Mouse (Mus musculus) CH12.LX (cell line): ENCODE measurements around the gene Srr. TPM values are rescaled to one million over a fixed set of nuclear protein-coding genes. Genes with fewer than 3 reads are reported as not detected.

ENCODE experiments used
- DNase-seq: peaks from one replicate; pipeline ENCODE4 v3.0.0-alpha.2; 2013; ENCODE audit errors: extremely low read depth
- H3K27ac ChIP-seq: 2 replicates; pipeline ENCODE4 v1.5.1; 2012; ENCODE audit warnings: low read depth, mild to moderate bottlenecking, control low read depth, moderate library complexity; ENCODE audit not compliant: insufficient read depth
- H3K27me3 ChIP-seq: replicated peaks from 2 replicates; pipeline ENCODE3; 2012; ENCODE audit warnings: inconsistent platforms
- H3K36me3 ChIP-seq, 2 experiments: replicated peaks in 1 of 2; 2 replicates each; pipeline versions ENCODE3 to v1.6.1; 2012; ENCODE audit warnings: inconsistent platforms in 1 of 2, low read length in 1 of 2, mild to moderate bottlenecking in 1 of 2, mixed read lengths in 1 of 2, moderate library complexity in 1 of 2; ENCODE audit not compliant: control insufficient read depth in 1 of 2, insufficient read depth in 1 of 2
- H3K4me1 ChIP-seq, 2 experiments: 2 replicates each; pipeline ENCODE4 v1.6.1; 2012; ENCODE audit warnings: inconsistent platforms in 1 of 2, moderate library complexity in 1 of 2; ENCODE audit not compliant: insufficient read depth in 2 of 2, control insufficient read depth in 1 of 2
- H3K4me2 ChIP-seq: 2 replicates; pipeline ENCODE4 v1.6.1; 2012; ENCODE audit warnings: low read depth, mild to moderate bottlenecking, control low read depth; ENCODE audit not compliant: poor library complexity, insufficient read depth, severe bottlenecking
- H3K4me3 ChIP-seq, 3 experiments: fragments of 150-350 bp in 1 of 3; sonication (generic) in 1 of 3; replicated peaks in 1 of 3; 2 replicates each; pipeline versions ENCODE3 to v1.5.1; 2011 to 2012; ENCODE audit warnings: low read depth in 2 of 3, low read length in 2 of 3, mild to moderate bottlenecking in 2 of 3, moderate library complexity in 2 of 3, control low read depth in 1 of 3, improper control_type of control experiment in 1 of 3, inconsistent platforms in 1 of 3, mixed read lengths in 1 of 3; ENCODE audit not compliant: poor library complexity in 1 of 3
- H3K79me2 ChIP-seq: replicated peaks from 2 replicates; pipeline ENCODE4 v1.6.1; 2012; ENCODE audit warnings: mild to moderate bottlenecking, moderate library complexity; ENCODE audit not compliant: control insufficient read depth, poor library complexity, insufficient read depth, severe bottlenecking; ENCODE audit errors: extremely low read depth
- H3K9ac ChIP-seq: 2 replicates; pipeline ENCODE4 v1.6.1; 2012; ENCODE audit warnings: low read depth, mild to moderate bottlenecking, control low read depth, moderate library complexity; ENCODE audit not compliant: insufficient read depth
- H3K9me3 ChIP-seq: replicated peaks from 2 replicates; pipeline ENCODE3; 2012; ENCODE audit warnings: low read length, inconsistent platforms, mixed read lengths
- BHLHE40 ChIP-seq: IDR thresholded peaks from 2 replicates; pipeline ENCODE4 v1.6.1; 2011; ENCODE audit warnings: mild to moderate bottlenecking, low read depth, low read length, improper control_type of control experiment
- CHD1 ChIP-seq: IDR thresholded peaks from 2 replicates; pipeline ENCODE4 v1.6.1; 2012; ENCODE audit warnings: low read depth, low read length, improper control_type of control experiment, inconsistent platforms
- CHD2 ChIP-seq: IDR thresholded peaks from 2 replicates; pipeline ENCODE4 v1.6.1; 2011; ENCODE audit warnings: low read length, improper control_type of control experiment
- CTCF ChIP-seq, 2 experiments: IDR thresholded peaks in 1 of 2; conservative IDR thresholded peaks in 1 of 2; 2 replicates each; pipeline ENCODE4 v1.5.1; 2011 to 2012; ENCODE audit warnings: low read depth in 2 of 2, low read length in 2 of 2, improper control_type of control experiment in 1 of 2, inconsistent platforms in 1 of 2, mild to moderate bottlenecking in 1 of 2, moderate library complexity in 1 of 2
- EP300 ChIP-seq: IDR thresholded peaks from 2 replicates; pipeline ENCODE4 v1.6.1; 2011; ENCODE audit warnings: low read length, improper control_type of control experiment
- ETS1 ChIP-seq: conservative IDR thresholded peaks from 2 replicates; pipeline ENCODE4 v1.6.1; 2012; ENCODE audit warnings: low read depth, mild to moderate bottlenecking, inconsistent platforms, low read length, improper control_type of control experiment, moderate library complexity
- GABPA ChIP-seq: IDR thresholded peaks from 2 replicates; pipeline ENCODE4 v1.6.1; 2012; ENCODE audit warnings: low read depth, low read length, improper control_type of control experiment, inconsistent platforms; ENCODE audit not compliant: insufficient replicate concordance
- IRF4 ChIP-seq: IDR thresholded peaks from 2 replicates; pipeline ENCODE4 v1.6.1; 2014; ENCODE audit warnings: low read depth, mild to moderate bottlenecking, inconsistent platforms, low read length, improper control_type of control experiment
- JUND ChIP-seq: conservative IDR thresholded peaks from 2 replicates; pipeline ENCODE4 v1.6.1; 2011; ENCODE audit warnings: low read depth, low read length, improper control_type of control experiment
- MAX ChIP-seq: IDR thresholded peaks from 2 replicates; pipeline ENCODE4 v1.6.1; 2011; ENCODE audit warnings: low read length, improper control_type of control experiment
- MAZ ChIP-seq: IDR thresholded peaks from 2 replicates; pipeline ENCODE4 v1.6.1; 2012; ENCODE audit warnings: low read depth, mild to moderate bottlenecking, inconsistent platforms, low read length, improper control_type of control experiment, moderate library complexity
- MXI1 ChIP-seq: IDR thresholded peaks from 2 replicates; pipeline ENCODE4 v1.6.1; 2011; ENCODE audit warnings: mild to moderate bottlenecking, low read depth, low read length, improper control_type of control experiment
- NELFE ChIP-seq: IDR thresholded peaks from 2 replicates; pipeline ENCODE4 v1.6.1; 2011; ENCODE audit warnings: low read depth, low read length, improper control_type of control experiment
- PAX5 ChIP-seq: IDR thresholded peaks from 2 replicates; pipeline ENCODE4 v1.6.1; 2012; ENCODE audit warnings: low read length, inconsistent platforms, mixed read lengths
- POLR2AphosphoS2 ChIP-seq: IDR thresholded peaks from 2 replicates; pipeline ENCODE4 v1.6.1; 2011; ENCODE audit warnings: low read depth, low read length, improper control_type of control experiment
- RAD21 ChIP-seq: IDR thresholded peaks from 2 replicates; pipeline ENCODE4 v1.6.1; 2011; ENCODE audit warnings: low read depth, mild to moderate bottlenecking, low read length, improper control_type of control experiment, moderate library complexity
- RCOR1 ChIP-seq: conservative IDR thresholded peaks from 2 replicates; pipeline ENCODE4 v1.6.1; 2012; ENCODE audit warnings: low read depth, mild to moderate bottlenecking, inconsistent platforms, low read length, improper control_type of control experiment
- SIN3A ChIP-seq: IDR thresholded peaks from 2 replicates; pipeline ENCODE4 v1.6.1; 2012; ENCODE audit warnings: low read length, improper control_type of control experiment, inconsistent platforms
- SMC3 ChIP-seq: IDR thresholded peaks from 2 replicates; pipeline ENCODE4 v1.6.1; 2011; ENCODE audit warnings: low read depth, low read length, improper control_type of control experiment
- TBP ChIP-seq: conservative IDR thresholded peaks from 2 replicates; pipeline ENCODE4 v1.6.1; 2011; ENCODE audit warnings: low read depth, low read length, improper control_type of control experiment
- UBTF ChIP-seq: IDR thresholded peaks from 2 replicates; pipeline ENCODE4 v1.6.1; 2012; ENCODE audit warnings: low read depth, mild to moderate bottlenecking, inconsistent platforms, low read length, improper control_type of control experiment, moderate library complexity
- USF1 ChIP-seq: IDR thresholded peaks from 2 replicates; pipeline ENCODE4 v1.6.1; 2014; ENCODE audit warnings: low read depth, mild to moderate bottlenecking, inconsistent platforms, low read length, improper control_type of control experiment
- USF2 ChIP-seq: conservative IDR thresholded peaks from 2 replicates; pipeline ENCODE4 v1.6.1; 2011; ENCODE audit warnings: low read depth, low read length, improper control_type of control experiment
- ZNF384 ChIP-seq: IDR thresholded peaks from 2 replicates; pipeline ENCODE4 v1.6.1; 2012; ENCODE audit warnings: low read depth, low read length, improper control_type of control experiment, inconsistent platforms
- dilution Hi-C: fragments of 300-500 bp; cut with MboI; formaldehyde crosslinking; loops from 2 replicates; pipeline ENCODE4 v1.14.3; 2020; ENCODE audit warnings: low sequenced_read_pairs; ENCODE audit not compliant: extremely low pct_unique_long_range_greater_than_20kb, extremely low pct_ligation_motif_present
- in situ Hi-C: fragments of 300-500 bp; cut with MboI; formaldehyde crosslinking; loops from 3 replicates; pipeline ENCODE4 v1.14.3; 2019; ENCODE audit warnings: low sequenced_read_pairs, low pct_ligation_motif_present, low pct_unique_long_range_greater_than_20kb, mixed read lengths
- polyA plus RNA-seq: library from polyadenylated mRNA; unstranded; fragments of >175 nt; gene quantifications from 2 replicates; pipeline ENCODE4 v1.2.1, GENCODE M21; 2012; ENCODE audit warnings: low read depth; ENCODE audit not compliant: insufficient read length
- total RNA-seq, 2 experiments: library from RNA; depleted of rRNA; stranded (reverse); fragments of 300-350 nt in 1 of 2; fragments of >200 nt in 1 of 2; gene quantifications; 2 replicates each; pipeline ENCODE4 v1.2.3; 2012 to 2014

Srr gene
- total and polyA plus RNA-seq, 3 experiments, result 5.7 to 5.9 (median 5.7) TPM

DNA sequence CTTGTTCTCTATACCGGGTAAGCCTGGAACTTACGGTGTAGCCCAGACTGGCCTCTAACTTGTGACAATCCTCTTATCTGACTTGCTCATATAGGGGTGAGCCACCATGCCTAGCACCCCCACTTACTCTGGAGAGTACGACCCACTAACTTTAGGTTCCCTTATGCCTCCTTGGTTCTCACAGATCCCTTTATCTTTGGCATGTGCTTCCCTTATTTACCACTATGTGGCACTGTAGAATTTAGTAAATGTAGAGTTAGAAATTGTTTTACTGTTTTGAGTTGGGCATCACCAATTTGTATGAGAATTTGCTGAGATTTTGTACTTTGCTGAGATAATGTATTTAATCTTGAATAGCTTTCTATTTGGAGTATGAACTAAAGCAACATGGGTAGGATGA lies 20.6 kb upstream of the Srr start (continued):
- TF ChIP-seq PAX5 (no peak), EP300 (no peak), SMC3 (peak; percentile 89), RAD21 (peak; percentile 91), MAZ (no peak), CHD2 (no peak), GABPA (no peak), SIN3A (no peak), USF2 (no peak), RCOR1 (no peak), TBP (no peak), UBTF (no peak), CTCF (conservative IDR thresholded peaks at IDR 0.05 in 1 of 2, IDR thresholded peaks at IDR 0.05 in 1 of 2; ENCODE audit: low read depth in 2 of 2, low read length in 2 of 2) (peak; percentile 68 to 90), NELFE (no peak), ZNF384 (no peak)

GRCm38 (mm10) chr11:74930391-74930790 lies 4.6 kb upstream of the Srr start:
- dilution Hi-C loops, result no loop called here
- no peak overlapping the region for H3K9ac ChIP-seq
- no peak overlapping the region for H3K27ac ChIP-seq
- no peaks in the 10 kb centered on the region for H3K27me3 ChIP-seq
- peaks cover 36% of the 10 kb centered on the region for H3K79me2 ChIP-seq
- no peak for DNase-seq
- H3K4me2 ChIP-seq, result no peak overlapping the region
- no peak overlapping the region for H3K4me3 ChIP-seq
- no peaks in the 10 kb centered on the region for H3K9me3 ChIP-seq
- in situ Hi-C loops, result no loop called here
- H3K4me1 ChIP-seq, result peaks cover 0 to 14% of the 10 kb centered on the region in 2 experiments; a peak in 2 of 4 replicates
- TF ChIP-seq GABPA, result no peak
- no peak for TF ChIP-seq MAZ
- no peak for TF ChIP-seq UBTF
- TF ChIP-seq ETS1, result no peak
- TF ChIP-seq MAX, result no peak
- no peak for TF ChIP-seq CHD2
- TF ChIP-seq BHLHE40, result no peak
- no peak for TF ChIP-seq IRF4
- TF ChIP-seq MXI1, result no peak
- TF ChIP-seq EP300, result no peak
- TF ChIP-seq USF1, result no peak
- TF ChIP-seq POLR2AphosphoS2, result no peak
- no peak for TF ChIP-seq CHD1
- no peak for TF ChIP-seq TBP
- no peak for TF ChIP-seq JUND
- peaks cover 33 to 61% of the 10 kb centered on the region in 2 experiments for H3K36me3 ChIP-seq
